Mouse (Mus musculus) thymus, adult 18-20 months (tissue): ENCODE results near the gene Map3k3.
A peak's percentile ranks its signal among the peaks of the same experiment; 100 is the strongest.

Experiments used
- DNase-seq, 2 experiments: peaks; one replicate each; pipeline ENCODE4 v3.0.0; 2022; ENCODE audit warnings: mixed read lengths in 2 of 2

The Map3k3 gene

GRCm38 (mm10) chr11:106159216-106159920, 75.0 kb downstream of the Map3k3 start:
- DNase-seq, result peak; percentile 88 to 95

- DNase-seq, result peak; percentile 85 to 87
Measured at GRCm38 (mm10) chr11:106159921-106160840, 75.8 kb downstream of the Map3k3 start.

DNA sequence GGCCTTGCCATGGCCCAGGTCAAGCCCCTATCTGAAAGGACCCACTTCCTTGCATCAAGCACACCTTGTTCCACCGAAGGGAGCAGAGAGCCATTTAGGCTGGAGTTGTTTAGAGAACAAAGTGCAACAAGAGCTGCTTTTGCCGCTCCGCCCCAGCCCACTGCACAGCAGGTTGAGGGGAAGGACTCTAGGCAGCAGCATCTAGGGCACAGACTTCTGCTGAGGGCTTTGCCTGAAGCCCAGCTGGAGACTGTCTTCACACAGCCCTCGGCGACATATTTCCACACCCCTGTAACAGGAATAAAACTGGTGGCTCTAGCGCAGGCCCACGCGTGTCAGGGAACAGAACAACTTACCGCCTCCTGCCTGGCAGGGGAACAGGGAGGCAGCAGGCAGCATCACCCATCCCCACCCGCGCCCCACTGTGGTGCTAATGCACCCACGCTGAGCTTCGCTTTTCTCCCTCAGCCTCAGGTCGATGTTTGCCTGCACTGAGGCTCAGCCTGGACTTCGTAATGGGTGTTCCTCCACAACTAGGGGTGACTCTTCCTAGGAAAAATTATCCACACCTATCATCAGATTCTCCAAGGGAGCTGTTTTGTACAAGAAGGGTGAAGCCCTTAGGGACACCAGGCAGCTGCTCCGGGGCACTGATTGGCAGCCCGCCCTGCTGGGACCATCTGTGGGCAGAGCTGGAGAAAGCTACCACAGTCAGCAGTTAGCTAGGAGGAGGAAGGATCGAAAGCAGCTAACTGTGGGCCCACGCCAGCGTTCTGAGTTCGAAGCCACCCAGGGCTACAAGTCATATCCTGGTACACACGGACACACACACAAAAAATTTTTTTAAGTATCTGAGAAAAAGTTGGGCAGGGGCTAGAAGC, 76.7 kb downstream of the Map3k3 start, which contains the start of the genes Gm10840 and Limd2:
TSS of gene Gm10840 (plus strand) at position 10 of the 881 bp plus-strand sequence.
TSS of gene Limd2 (minus strand) at position 20 of the 881 bp plus-strand sequence.
- DNase-seq, result peak; percentile 57 to 70

DNA sequence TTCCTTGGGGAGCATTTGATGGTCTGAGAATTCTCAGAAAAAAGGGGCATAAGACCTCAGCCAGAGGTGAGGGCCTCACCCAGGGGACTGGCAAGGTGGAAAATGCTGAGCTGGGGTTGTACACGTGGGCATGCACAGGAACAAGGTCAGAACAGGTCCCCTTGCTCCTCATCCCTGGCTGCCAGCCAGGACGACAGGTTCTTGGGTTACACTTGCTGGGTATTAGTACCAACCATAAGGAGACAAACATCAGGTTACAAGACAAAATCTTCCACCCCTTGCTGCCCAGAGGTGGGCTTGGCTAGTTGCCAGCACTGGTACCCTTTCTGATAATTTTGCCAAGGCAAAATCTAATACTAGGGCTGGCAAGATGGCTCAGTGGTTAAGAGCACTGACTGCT, 77.8 kb downstream of the Map3k3 start:
- no peak for DNase-seq

DNA sequence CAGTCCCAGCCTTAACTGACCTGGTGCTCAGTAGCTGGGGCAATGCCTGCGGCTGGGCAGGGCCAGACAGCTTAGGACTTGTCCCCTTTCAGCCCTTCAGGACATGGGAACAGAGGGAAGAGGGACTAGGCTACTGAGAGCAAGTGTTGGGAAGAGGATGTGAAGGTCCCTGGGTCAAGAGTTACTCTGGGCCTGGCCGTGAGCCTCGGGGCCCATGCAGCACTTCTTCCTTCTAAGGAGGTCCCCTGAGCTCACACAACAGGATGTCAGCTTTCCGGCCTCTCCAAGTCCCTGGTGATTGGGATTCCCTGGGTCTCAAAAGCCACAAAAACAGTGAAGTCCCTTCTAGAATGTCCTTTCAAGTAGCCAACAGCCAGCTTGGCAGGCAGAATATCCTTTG, 79.1 kb downstream of the Map3k3 start:
- no peak for DNase-seq

GRCm38 (mm10) chr11:106164601-106165180, 80.3 kb downstream of the Map3k3 start:
- no peak for DNase-seq

DNA sequence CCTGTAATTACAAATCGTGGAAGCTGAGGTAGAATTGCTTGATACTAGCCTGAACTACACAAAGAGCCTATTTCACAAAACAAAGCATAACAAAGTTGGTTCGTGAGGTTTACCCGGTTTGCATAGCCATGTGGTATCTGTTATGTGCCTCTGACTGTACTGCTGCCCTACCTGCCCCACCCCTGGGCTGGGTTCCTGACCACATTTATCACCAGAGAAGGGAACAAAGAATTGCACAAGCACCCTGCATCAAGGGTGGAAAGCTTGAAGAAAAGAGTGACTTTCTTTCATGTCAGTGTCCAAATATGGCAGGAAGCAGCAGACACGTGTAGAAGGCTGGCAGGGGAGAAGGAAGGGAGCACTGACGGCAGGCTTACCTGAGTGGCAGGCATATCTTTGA, 83.0 kb downstream of the Map3k3 start:
- peak in 1 of 2 experiments; percentile 77 for DNase-seq

DNA sequence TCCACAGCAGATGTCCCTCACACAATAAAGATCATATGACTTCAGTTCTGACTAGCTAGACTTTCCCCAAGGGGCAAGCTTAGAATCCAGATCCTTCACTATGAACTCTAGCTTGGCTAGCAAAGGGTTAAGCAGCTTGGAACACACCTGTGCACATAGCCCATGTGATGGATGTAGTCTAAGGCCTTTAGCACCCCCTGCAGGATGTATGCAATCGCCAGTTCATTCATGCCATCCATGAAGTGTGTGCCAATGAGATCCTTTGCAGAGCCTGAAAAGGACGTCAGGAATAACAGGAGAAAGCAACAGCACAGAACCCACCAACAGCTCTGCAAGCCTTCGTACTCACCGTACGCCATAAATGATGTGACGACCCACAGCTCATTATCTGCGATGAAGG, 86.4 kb downstream of the Map3k3 start:
- DNase-seq, result peak in 1 of 2 experiments; percentile 74

DNA sequence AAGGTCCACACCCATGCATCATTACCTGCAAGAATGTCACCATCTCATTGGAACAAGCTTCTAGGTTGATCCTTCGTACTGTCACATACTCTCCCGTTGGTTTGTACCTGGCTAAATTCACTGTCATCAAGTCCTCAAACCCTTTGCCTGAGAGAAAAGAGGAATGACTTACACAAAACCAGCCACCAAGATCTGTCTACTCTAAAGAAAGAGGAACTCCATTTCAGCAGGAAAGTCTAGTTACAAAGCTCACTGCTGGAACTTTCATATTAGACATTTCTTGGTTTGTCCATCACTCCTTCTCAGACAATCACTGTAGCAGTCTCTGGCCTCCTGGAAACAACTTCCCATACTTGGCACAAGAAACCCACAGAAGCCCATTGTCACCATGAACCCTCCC, 88.8 kb downstream of the Map3k3 start:
- no peak for DNase-seq

GRCm38 (mm10) chr11:106174372-106174771, 90.0 kb downstream of the Map3k3 start:
- no peak for DNase-seq

DNA sequence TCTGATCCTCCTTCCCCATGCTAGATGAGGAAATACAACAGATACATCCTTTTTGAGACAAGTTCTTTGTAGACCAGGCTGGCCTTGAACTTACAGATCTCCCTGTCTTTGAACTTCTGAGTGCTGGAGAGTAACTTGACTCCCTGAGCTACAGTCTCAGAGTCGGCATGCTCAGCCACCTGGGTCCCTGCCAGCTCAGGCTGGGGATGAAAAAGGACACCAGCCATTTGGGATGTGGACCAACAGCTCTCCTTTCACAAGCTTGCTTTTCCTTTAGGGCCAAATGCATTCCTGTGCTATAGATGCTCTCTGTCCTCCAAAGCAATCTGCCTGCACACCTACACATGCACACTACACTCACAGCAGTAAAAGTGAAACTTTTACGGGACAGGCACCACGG, 90.7 kb downstream of the Map3k3 start:
- no peak for DNase-seq

- no peak for DNase-seq
Measured at GRCm38 (mm10) chr11:106176372-106176771, 92.0 kb downstream of the Map3k3 start.

GRCm38 (mm10) chr11:106178036-106178782, 93.8 kb downstream of the Map3k3 start:
- DNase-seq, result no peak

- no peak for DNase-seq
Measured at GRCm38 (mm10) chr11:106179711-106180448, 95.5 kb downstream of the Map3k3 start.

GRCm38 (mm10) chr11:106180449-106180801, 96.0 kb downstream of the Map3k3 start:
- no peak for DNase-seq

- DNase-seq, result no peak
Measured at GRCm38 (mm10) chr11:106187326-106187725, 102.9 kb downstream of the Map3k3 start.

GRCm38 (mm10) chr11:106191716-106192115, 107.3 kb downstream of the Map3k3 start:
- DNase-seq, result no peak

- no peak for DNase-seq
Measured at GRCm38 (mm10) chr11:106192241-106192640, 107.8 kb downstream of the Map3k3 start.

GRCm38 (mm10) chr11:106192657-106193370, 108.4 kb downstream of the Map3k3 start:
- DNase-seq, result no peak
